Mouse (Mus musculus): ENCODE measurements at regions not wholly inside any gene's neighbourhood (a gene's known extent, or its start where the extent isn't known, plus 50 kb on each side); places are given as distances from the start of the nearest gene placed in this dataset.

DNA sequence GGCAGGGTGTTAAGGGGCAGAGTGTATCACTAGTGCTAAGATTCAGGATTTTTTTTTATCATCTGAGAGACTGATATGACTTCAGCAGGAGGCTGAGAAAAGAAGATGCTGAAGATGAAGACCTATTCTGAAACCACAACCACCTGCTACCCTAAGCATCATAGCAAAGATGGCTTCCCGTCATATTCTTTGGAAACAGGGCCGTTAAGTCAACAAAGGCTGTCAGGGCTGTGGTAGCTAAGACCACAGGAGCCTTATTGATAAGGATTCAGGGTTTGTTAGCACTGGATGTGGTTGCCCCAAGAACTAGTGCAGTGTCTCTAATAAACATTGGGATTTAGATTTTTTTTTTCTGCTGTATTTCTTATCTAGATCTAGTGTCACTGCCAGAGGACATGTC is 56.7 kb upstream of the Rasgrp1 start:
- TF ChIP-seq POLR2A (IDR thresholded peaks at IDR 0.05; ENCODE audit: low read depth, low read length) (no peak), CTCF (IDR thresholded peaks at IDR 0.05; ENCODE audit: extremely low read depth, insufficient read depth, insufficient read length, insufficient replicate concordance) (no peak)

Measured in spleen, adult 2 months (tissue).